Comparison of ENCODE assay signal across 9 mouse cellular contexts in the genomic region with DNA sequence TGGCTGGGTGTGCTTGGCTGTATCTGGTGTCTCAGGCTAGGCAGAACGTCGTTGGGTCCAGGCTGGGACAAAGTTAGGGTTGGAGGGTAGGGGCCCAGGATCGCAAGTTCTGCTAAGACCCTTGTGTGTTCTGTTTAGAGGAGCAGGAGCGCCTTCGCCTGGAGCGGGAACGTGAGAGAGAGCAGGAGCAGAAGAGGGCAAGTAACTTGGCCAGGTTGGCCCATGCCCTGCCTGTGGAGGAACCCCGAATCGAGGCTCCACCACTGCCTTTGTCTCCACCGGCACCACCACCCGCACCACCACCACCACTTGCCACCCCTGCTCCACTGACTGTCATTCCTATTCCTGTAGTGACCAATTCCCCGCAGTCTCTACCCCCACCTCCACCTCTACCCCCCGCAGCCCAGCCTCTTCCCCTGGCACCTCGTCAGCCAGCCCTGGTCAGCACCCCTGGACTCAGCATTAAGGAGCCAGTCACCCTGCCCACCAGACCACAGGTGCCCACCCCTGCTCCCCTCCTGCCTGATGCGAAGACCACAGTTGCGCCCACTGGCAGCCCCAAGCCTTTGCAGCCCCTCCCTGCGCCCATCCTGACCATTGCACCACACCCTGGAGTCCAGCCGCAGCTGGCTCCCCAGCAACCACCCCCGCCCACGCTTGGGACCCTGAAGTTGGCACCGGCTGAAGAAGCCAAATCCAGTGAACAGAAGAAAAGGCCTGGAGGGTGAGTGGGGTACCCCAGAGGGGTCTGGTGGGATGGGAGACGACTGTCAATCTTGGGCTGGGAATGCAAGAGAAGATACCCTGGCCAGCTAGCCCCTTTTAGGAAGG. TPM values are rescaled to one million over a fixed set of nuclear protein-coding genes. Genes with fewer than 3 reads are reported as not detected.
A peak's percentile ranks its signal among the peaks of the same experiment; 100 is the strongest.
DNase-seq lines count a peak whose midpoint lies in the region; ATAC-seq lines count a peak whose summit lies in the region.
"Had no signal": no experiment of that assay in that cellular context is flagged by ENCODE, and none has a peak within 500 bp of the region (broad histone marks: within the 10 kb centered on the region; RNA-seq: fewer than 3 reads in every experiment).

No protein-coding gene starts in this region.

- intact Hi-C loops in heart, postnatal 14 days (cut with DNase I), result no loop called here

- WGBS in heart, embryonic 12.5 days, result 94% methylated on average over 22 of the region's 22 CpGs
- WGBS in neural tube, embryonic 12.5 days, result 94% methylated on average over 22 of the region's 22 CpGs
- WGBS in neural tube, embryonic 15.5 days, result 91% methylated on average over 22 of the region's 22 CpGs
- 86% methylated on average over 22 of the region's 22 CpGs for WGBS in liver, embryonic 15.5 days (ENCODE audit: insufficient replicate concordance)

- no peaks in the 10 kb centered on the region for H3K27me3 ChIP-seq in heart, embryonic 12.5 days (replicated peaks)
- no peaks in the 10 kb centered on the region for H3K27me3 ChIP-seq in neural tube, embryonic 12.5 days (replicated peaks)
- H3K27me3 ChIP-seq in neural tube, embryonic 15.5 days (replicated peaks), result no peaks in the 10 kb centered on the region
- no peaks in the 10 kb centered on the region for H3K27me3 ChIP-seq in liver, embryonic 15.5 days

- no peak overlapping the region for H3K4me3 ChIP-seq in heart, embryonic 12.5 days
- no peak overlapping the region for H3K4me3 ChIP-seq in neural tube, embryonic 12.5 days
- H3K4me3 ChIP-seq in neural tube, embryonic 15.5 days (replicated peaks), result no peak overlapping the region
- H3K4me3 ChIP-seq in liver, embryonic 15.5 days (replicated peaks), result no peak overlapping the region

- H3K9ac ChIP-seq in heart, embryonic 12.5 days, result 0 out of 2 replicates have a peak overlapping the region, but pooled peaks have one; percentile 38
- peak overlapping the region; percentile 40; the same call in 1 of the 2 replicates for H3K9ac ChIP-seq in neural tube, embryonic 12.5 days
- H3K9ac ChIP-seq in neural tube, embryonic 15.5 days (replicated peaks), result no peak overlapping the region; the same call in 1 of the 2 replicates
- H3K9ac ChIP-seq in liver, embryonic 15.5 days, result peak overlapping the region; percentile 77
- H3K9ac ChIP-seq: lung, embryonic 14.5 days had no signal

- no peak overlapping the region for H3K4me2 ChIP-seq in heart, embryonic 12.5 days
- H3K4me2 ChIP-seq in neural tube, embryonic 12.5 days (replicated peaks), result peak overlapping the region; percentile 84; the same call in 1 of the 2 replicates
- no peak overlapping the region; the same call in 1 of the 2 replicates for H3K4me2 ChIP-seq in neural tube, embryonic 15.5 days
- peak overlapping the region; percentile 97 for H3K4me2 ChIP-seq in liver, embryonic 15.5 days

- peaks cover 78% of the 10 kb centered on the region for H3K4me1 ChIP-seq in heart, embryonic 12.5 days (replicated peaks)
- peaks cover 48% of the 10 kb centered on the region for H3K4me1 ChIP-seq in neural tube, embryonic 12.5 days
- peaks cover 64% of the 10 kb centered on the region for H3K4me1 ChIP-seq in neural tube, embryonic 15.5 days
- H3K4me1 ChIP-seq in liver, embryonic 15.5 days (replicated peaks), result peaks cover 81% of the 10 kb centered on the region

- no peak for ATAC-seq in heart, embryonic 12.5 days (ENCODE audit: insufficient number of reproducible peaks, low FRiP score)
- ATAC-seq in neural tube, embryonic 12.5 days (ENCODE audit: low FRiP score, low read depth), result no peak
- ATAC-seq in neural tube, embryonic 15.5 days (ENCODE audit: low FRiP score), result no peak
- ATAC-seq in liver, embryonic 15.5 days (ENCODE audit: insufficient read depth), result no peak
- ATAC-seq in granulocyte monocyte progenitor cell, adult 5-6 weeks (replicated peaks; ENCODE audit: poor library complexity, severe bottlenecking), result no peak

- no peak overlapping the region for H3K27ac ChIP-seq in heart, embryonic 12.5 days (ENCODE audit: poor library complexity, severe bottlenecking)
- H3K27ac ChIP-seq in neural tube, embryonic 12.5 days, result no peak overlapping the region
- H3K27ac ChIP-seq in neural tube, embryonic 15.5 days (replicated peaks), result no peak overlapping the region
- peak overlapping the region; percentile 98 for H3K27ac ChIP-seq in liver, embryonic 15.5 days (replicated peaks)

- H3K36me3 ChIP-seq in heart, embryonic 12.5 days, result peaks cover 6% of the 10 kb centered on the region; the same call in 1 of the 2 replicates
- H3K36me3 ChIP-seq in neural tube, embryonic 12.5 days, result 0 out of 2 replicates have a peak, but pooled peaks cover 7% of the 10 kb centered on the region
- H3K36me3 ChIP-seq in neural tube, embryonic 15.5 days, result no peaks in the 10 kb centered on the region
- peaks cover 11% of the 10 kb centered on the region for H3K36me3 ChIP-seq in liver, embryonic 15.5 days (replicated peaks)

- peak; percentile 50 to 64 for DNase-seq in adrenal gland, adult (ENCODE audit: inconsistent age in 2 of 2, low spot score in 1 of 2)
- no peak for DNase-seq in adrenal gland, postnatal 4 days (ENCODE audit: low spot score in 2 of 2)
- no peak for DNase-seq in heart, postnatal 14 days
- DNase-seq: lung, embryonic 14.5 days had no signal

- no peaks in the 10 kb centered on the region for H3K9me3 ChIP-seq in heart, embryonic 12.5 days (replicated peaks)
- H3K9me3 ChIP-seq in neural tube, embryonic 12.5 days, result no peaks in the 10 kb centered on the region
- no peaks in the 10 kb centered on the region for H3K9me3 ChIP-seq in neural tube, embryonic 15.5 days (replicated peaks)
- H3K9me3 ChIP-seq in liver, embryonic 15.5 days (replicated peaks), result no peaks in the 10 kb centered on the region

RNA-seq across cellular contexts. Expression of a gene that starts 5.7 kb away (rescaled TPM):
- total RNA-seq in adrenal gland, postnatal 4 days (2021), result 10 to 100 TPM; 29.0 to 35.9 TPM
- 4.0 and 4.8 TPM in 2 replicates for polyA plus RNA-seq in heart, embryonic 12.5 days (2016; fragmentation: Nextera tagmentation; extraction: Ambion mirVana)
- total RNA-seq in heart, postnatal 14 days (2021), result 10 to 100 TPM; 10.5 to 11.6 TPM
- 7.8 and 9.0 TPM in 2 replicates for polyA plus RNA-seq in neural tube, embryonic 12.5 days (2016; fragmentation: Nextera tagmentation; extraction: Ambion mirVana)
- polyA plus RNA-seq in neural tube, embryonic 15.5 days (2015; fragmentation: Nextera tagmentation; extraction: Ambion mirVana), result 7.0 and 7.3 TPM in 2 replicates
- 1.4 and 1.5 TPM in 2 replicates for polyA plus RNA-seq in liver, embryonic 15.5 days (2015; fragmentation: Nextera tagmentation; extraction: Ambion mirVana)
- total RNA-seq in granulocyte monocyte progenitor cell, adult 5-6 weeks (2014; fragmentation: Nextera tagmentation), result 14.4 and 20.2 TPM in 2 replicates
- 5.3 and 6.0 TPM in 2 replicates for total RNA-seq in granulocyte monocyte progenitor cell, adult 5-6 weeks (2017)

Comparison
In these comparisons a context has a peak if more than half of its experiments do, and no peak if none do; other contexts are left out.
1. DNase-seq: peak in adrenal gland, adult (2 of 2); none in adrenal gland, postnatal 4 days (0 of 2) and heart, postnatal 14 days (0 of 2).
2. H3K4me2 ChIP-seq: peak in neural tube, embryonic 12.5 days (single experiment) and liver, embryonic 15.5 days (single experiment); none in heart, embryonic 12.5 days (single experiment) and neural tube, embryonic 15.5 days (single experiment).